Mouse (Mus musculus): ENCODE data around the gene Cym.

The Cym gene

GRCm38 (mm10) chr3:107221608-107222007 lies at the start of gene Cym:
Cym (minus strand) TSS chr3:107221732.
- no peak for DNase-seq (ENCODE audit: low read depth, low spot score)

DNA sequence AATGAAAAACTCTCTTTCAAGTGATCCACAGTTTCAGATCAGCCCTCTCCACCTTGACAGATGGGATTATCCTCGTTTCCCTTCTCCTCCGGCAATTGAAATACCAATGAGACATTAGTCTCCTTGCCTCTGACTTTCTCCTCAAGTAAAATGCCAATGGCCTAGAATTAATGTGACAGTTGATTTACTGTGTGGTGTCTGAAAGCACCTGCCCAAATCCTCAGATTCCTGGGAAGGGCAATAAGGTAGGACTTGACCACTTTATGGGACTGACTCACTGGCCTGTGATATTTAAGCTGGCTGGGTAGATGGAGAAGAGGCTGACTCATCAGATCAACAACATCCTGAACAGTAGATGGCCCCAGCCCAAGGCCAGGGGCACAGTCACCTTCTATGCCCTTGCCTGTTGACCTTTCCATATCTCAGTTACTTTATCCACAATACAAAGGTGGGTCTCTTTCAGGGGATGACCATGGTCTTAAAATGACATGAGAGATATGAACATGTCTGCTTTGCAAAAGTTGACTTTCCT lies 45.3 kb upstream of the Cym start:
- no peak for DNase-seq (ENCODE audit: low read depth, low spot score)

DNA sequence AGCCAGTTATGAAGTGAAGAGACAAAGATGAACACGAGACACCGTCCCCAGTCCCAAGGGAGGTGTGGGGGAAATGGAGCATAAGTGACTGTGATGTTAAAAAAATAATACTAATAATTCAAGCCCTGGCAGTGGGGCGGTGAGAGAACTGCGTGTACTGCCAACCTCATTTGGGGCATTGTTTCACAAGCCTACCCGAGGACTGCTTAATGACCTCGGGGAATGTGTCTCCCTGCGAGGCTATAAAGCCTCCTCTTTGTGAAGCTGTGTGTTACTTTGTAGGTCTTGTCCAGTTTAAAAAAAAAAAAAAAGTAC lies 40.3 kb upstream of the Cym start:
- DNase-seq (ENCODE audit: low read depth, low spot score) = no peak

DNA sequence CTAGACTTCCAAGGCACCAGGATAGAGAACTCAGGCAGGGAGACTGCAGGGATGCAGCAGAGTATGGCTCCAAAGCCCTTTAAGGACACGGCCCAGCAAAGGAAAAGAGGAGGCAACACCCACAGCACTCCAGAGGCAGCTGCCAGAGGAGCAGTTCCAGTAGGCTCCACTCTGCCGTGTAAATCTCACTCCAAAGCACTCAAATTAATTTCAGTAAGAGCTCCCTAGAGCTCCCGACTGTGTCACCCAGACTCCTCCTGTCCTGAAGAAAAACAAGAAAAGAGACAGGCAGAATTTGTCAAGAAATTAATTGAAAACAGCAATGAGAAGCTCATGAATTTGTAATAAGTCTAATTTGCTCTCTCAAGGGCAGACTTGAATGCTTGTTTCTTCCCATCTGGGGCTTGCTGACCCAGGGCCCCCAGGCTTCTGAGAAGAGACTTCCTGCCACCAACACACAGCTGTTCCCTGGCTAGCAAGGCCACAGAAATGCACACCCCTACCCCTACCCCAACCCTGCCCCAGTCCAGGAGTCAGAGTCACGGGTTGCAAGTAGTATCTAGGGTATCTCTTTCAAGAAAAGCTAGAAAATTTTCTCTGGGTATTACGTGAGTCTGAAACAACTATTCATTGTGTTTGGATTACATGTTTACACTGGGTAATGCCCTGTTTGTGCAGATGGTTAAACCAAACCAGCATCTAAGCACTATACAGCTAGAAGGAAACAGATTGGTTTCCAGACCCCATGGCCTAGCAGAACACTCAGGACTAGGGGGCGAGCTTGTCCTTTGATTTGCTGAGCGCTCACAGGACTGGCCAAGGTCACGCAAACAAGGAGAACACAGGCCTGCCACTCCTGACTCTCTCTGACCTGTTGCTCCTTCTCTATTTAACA lies 39.7 kb upstream of the Cym start:
- no peak for DNase-seq (ENCODE audit: low read depth, low spot score)

- no peak for DNase-seq (ENCODE audit: low read depth, low spot score)
These were observed 36.4 kb upstream of the Cym start for GRCm38 (mm10) chr3:107257924-107258323.

- DNase-seq (ENCODE audit: low read depth, low spot score) = no peak
These were observed 35.2 kb upstream of the Cym start for GRCm38 (mm10) chr3:107256724-107257123.

DNA sequence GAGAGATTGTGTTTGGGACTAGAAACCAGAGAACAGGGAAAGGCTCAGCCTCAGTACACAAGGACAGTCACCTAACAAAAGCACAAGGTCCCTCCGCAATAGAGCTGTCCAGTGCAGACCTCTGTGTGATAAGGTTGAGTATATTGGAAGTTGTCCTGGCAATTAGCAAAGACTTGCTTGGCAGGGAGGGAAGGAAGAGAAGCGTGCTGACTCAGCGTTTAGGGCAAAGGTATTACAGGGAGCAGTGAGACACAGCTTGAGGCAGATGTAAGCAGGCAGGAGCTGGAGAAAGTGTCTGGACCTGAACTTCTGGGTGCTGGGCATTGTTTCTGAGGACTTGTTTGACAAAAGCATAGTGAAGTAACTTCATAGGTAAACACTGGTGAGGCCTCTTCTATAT lies 34.5 kb upstream of the Cym start:
- no peak for DNase-seq (ENCODE audit: low read depth, low spot score)

DNA sequence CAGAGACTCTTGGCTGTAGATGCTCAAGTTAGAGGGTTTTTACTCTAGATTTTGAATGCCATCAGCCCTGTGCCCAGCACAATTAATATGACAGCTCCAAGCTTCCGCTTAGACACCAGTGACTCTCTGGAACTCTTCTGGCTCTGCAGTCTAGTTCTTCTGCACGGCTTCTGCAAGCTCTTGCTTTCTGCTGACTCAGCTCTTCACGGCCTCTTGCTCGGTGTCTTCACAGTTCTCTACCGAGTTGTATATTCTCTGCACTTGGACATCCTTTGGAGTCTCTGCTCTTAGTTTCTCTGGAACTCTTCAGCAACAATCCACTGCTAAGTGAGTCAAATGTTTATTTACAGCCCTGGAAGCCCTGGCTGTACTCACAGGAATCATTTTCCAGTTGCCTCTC lies 32.4 kb upstream of the Cym start:
- no peak for DNase-seq (ENCODE audit: low read depth, low spot score)

DNA sequence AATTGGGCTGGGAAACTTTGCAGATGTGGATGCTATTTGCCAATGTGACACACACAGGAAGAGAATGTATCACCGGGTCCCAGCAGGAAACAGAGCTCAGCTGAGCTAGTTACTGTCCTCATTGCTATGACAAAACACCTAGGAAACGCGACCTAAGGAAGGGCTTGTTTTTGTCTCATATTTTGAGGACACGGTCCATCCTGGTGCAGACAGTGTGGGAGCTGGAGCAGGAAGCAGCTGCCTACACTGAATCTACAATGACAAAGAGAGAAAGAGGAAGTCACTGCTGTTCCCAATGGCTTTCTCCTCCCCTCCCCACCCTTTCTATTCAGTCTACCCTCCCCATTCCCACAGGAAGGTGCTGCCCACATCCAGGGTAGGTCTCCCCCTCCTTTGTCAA lies 30.5 kb upstream of the Cym start:
- no peak for DNase-seq (ENCODE audit: low read depth, low spot score)

DNA sequence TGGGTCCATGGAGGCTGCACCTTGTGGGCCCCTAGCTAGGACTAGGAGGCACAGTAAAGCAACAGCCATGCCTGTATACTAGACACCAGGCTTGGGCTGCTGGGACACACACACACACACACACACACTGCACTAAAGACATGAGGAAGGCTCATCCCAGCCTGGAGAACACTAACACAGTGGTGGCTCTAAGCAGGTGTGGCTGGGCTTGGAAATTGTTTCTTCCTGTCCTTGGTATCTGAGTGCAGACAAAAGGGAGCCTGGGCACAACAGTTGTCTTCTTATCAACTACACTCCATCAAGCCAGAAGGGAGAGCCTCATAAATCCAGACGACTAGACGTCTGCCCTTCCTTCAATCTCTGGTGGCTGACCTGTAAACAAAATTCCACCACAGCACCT lies 28.8 kb upstream of the Cym start:
- no peak for DNase-seq (ENCODE audit: low read depth, low spot score)

DNA sequence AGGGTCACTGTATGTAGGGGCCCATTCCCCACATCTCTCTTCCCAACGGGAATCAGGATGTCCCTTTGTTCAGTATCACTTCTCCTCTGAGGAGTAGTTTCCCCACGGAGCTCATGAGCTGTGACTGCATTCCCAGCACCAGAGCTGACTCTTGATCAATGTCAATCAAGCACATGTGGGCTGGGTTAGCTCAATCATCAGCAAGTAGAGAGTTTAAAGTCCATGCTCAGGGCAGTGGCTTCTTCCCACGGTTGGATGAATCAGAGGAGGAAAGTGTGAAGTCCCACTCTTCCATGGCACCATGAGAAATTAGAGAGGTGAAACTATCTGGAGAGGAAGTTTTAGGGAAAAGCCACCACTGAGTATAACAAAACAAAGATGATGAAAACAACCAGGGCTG lies 27.5 kb upstream of the Cym start:
- no peak for DNase-seq (ENCODE audit: low read depth, low spot score)

GRCm38 (mm10) chr3:107246876-107247275 lies 25.3 kb upstream of the Cym start:
- DNase-seq (ENCODE audit: low read depth, low spot score) = no peak

GRCm38 (mm10) chr3:107241389-107242094 lies 20.0 kb upstream of the Cym start:
- DNase-seq (ENCODE audit: low read depth, low spot score) = no peak

DNA sequence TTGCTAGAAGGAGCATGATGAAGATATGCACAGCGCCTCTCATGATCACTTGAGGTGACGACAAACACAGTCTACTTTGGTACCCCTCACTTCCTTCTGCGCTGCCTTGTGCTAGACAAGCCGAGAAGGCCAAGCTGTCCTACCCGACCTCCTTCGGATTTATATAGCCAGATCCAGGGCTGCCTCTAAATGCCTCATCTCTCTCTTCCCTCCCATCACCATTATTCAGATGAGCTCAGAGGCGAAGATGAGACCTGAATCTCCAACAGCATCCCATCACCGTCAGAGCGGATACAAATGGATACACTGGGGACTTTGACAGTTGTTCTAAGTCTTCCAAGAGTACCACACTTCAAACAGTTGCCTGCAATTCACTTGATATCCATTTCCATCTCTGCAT lies 18.1 kb upstream of the Cym start, which contains the start of gene Prok1:
Gene Prok1 (minus strand): TSS at position 101 of the 400 bp plus-strand sequence.
- DNase-seq (ENCODE audit: low read depth, low spot score) = no peak

- no peak for DNase-seq (ENCODE audit: low read depth, low spot score)
These were observed 17.0 kb upstream of the Cym start for GRCm38 (mm10) chr3:107238471-107238980.

- no peak for DNase-seq (ENCODE audit: low read depth, low spot score)
These were observed 16.5 kb upstream of the Cym start for GRCm38 (mm10) chr3:107238051-107238450.

GRCm38 (mm10) chr3:107233945-107234344 lies 12.4 kb upstream of the Cym start:
- DNase-seq (ENCODE audit: low read depth, low spot score) = no peak

DNA sequence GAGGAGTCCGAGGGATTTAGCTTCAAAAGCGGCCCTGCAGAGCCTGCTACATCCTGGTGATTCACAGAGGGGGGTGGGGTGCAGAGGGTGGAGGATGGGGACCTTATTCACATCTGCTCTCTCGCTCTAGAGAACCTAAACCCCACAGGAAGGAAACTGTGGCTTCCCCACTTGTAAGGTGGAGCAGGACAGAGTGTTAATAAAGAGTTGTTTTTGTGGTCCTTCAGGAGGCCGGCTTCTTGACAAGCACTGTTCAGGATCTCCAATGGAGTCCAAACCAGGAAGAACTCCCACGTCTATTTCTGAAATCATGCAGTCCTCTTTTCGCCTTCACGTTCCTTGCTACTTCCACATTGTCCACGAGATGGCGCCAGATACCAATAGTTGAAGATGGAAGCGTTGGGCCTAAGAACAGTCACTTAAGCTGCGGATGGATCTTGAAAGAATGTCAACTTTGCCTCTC lies 11.8 kb upstream of the Cym start:
- DNase-seq (ENCODE audit: low read depth, low spot score) = peak; percentile 57

GRCm38 (mm10) chr3:107231202-107231601 lies 9.7 kb upstream of the Cym start:
- DNase-seq (ENCODE audit: low read depth, low spot score) = no peak

GRCm38 (mm10) chr3:107230527-107230926 lies 9.0 kb upstream of the Cym start, which contains the start of gene A630076J17Rik:
A630076J17Rik (plus strand) TSS chr3:107230614.
- DNase-seq (ENCODE audit: low read depth, low spot score) = no peak

GRCm38 (mm10) chr3:107229822-107230221 lies 8.3 kb upstream of the Cym start:
- DNase-seq (ENCODE audit: low read depth, low spot score) = no peak

GRCm38 (mm10) chr3:107229221-107229620 lies 7.7 kb upstream of the Cym start:
- no peak for DNase-seq (ENCODE audit: low read depth, low spot score)

All from c-Kit-negative CD71-positive TER-119-positive erythroid progenitor cells, embryonic 14.5 days (primary cell).